Mouse (Mus musculus): ENCODE data around the gene Kcnh2. TPM values are rescaled to one million over a fixed set of nuclear protein-coding genes. Genes with fewer than 3 reads are reported as not detected.

The Kcnh2 gene
- polyA plus RNA-seq, 1 experiment from 2014 or later, result 0.08 TPM

- Histone ChIP-seq H3K27me3 (ENCODE audit: insufficient read depth, low read length) (no peaks in the 10 kb centered on the region), H3K4me1 (ENCODE audit: insufficient read depth) (no peaks in the 10 kb centered on the region), H3K9ac (replicated peaks) (no peak overlapping the region), H3K4me3 (ENCODE audit: low read depth, low read length) (no peak overlapping the region), H3K4me2 (ENCODE audit: low read depth, low read length) (no peak overlapping the region), H3K27ac (ENCODE audit: low read depth) (no peak overlapping the region), H3K36me3 (replicated peaks; ENCODE audit: insufficient read depth, low read length) (no peaks in the 10 kb centered on the region), H3K9me3 (ENCODE audit: low read length) (peaks cover 8% of the 10 kb centered on the region)
- ATAC-seq, result no peak
- WGBS (ENCODE audit: insufficient replicate concordance), result 77% methylated on average over 7 of the region's 7 CpGs
- TF ChIP-seq EP300 (IDR thresholded peaks at IDR 0.05; ENCODE audit: low read depth) (no peak), CTCF (IDR thresholded peaks at IDR 0.05; ENCODE audit: low read depth) (no peak)
- no peak for DNase-seq
Measured at GRCm38 (mm10) chr5:24308621-24309020, 42.8 kb downstream of the Kcnh2 start.

- no peaks in the 10 kb centered on the region for H3K4me1 ChIP-seq (ENCODE audit: insufficient read depth)
- no peak overlapping the region for H3K4me2 ChIP-seq (ENCODE audit: low read depth, low read length)
- TF ChIP-seq EP300 (IDR thresholded peaks at IDR 0.05; ENCODE audit: low read depth) (no peak), CTCF (IDR thresholded peaks at IDR 0.05; ENCODE audit: low read depth) (no peak)
- DNase-seq (no peak), ATAC-seq (no peak)
- H3K27ac ChIP-seq (ENCODE audit: low read depth), result no peak overlapping the region
- no peak overlapping the region for H3K9ac ChIP-seq (replicated peaks)
- no peaks in the 10 kb centered on the region for H3K27me3 ChIP-seq (ENCODE audit: insufficient read depth, low read length)
- H3K9me3 ChIP-seq (ENCODE audit: low read length), result peaks cover 3% of the 10 kb centered on the region; the same call in 1 of the 2 replicates
- H3K4me3 ChIP-seq (ENCODE audit: low read depth, low read length), result no peak overlapping the region
- no peaks in the 10 kb centered on the region for H3K36me3 ChIP-seq (replicated peaks; ENCODE audit: insufficient read depth, low read length)
- 62% methylated on average over 5 of the region's 5 CpGs for WGBS (ENCODE audit: insufficient replicate concordance)
Measured at GRCm38 (mm10) chr5:24307118-24307777, 44.2 kb downstream of the Kcnh2 start.

- Histone ChIP-seq H3K4me1 (ENCODE audit: insufficient read depth) (no peaks in the 10 kb centered on the region), H3K4me3 (ENCODE audit: low read depth, low read length) (no peak overlapping the region), H3K27me3 (ENCODE audit: insufficient read depth, low read length) (no peaks in the 10 kb centered on the region), H3K9me3 (ENCODE audit: low read length) (no peaks in the 10 kb centered on the region), H3K27ac (ENCODE audit: low read depth) (no peak overlapping the region), H3K9ac (replicated peaks) (no peak overlapping the region), H3K36me3 (replicated peaks; ENCODE audit: insufficient read depth, low read length) (no peaks in the 10 kb centered on the region), H3K4me2 (ENCODE audit: low read depth, low read length) (no peak overlapping the region)
- ATAC-seq, result no peak; the same call in 1 of the 2 replicates
- TF ChIP-seq CTCF (IDR thresholded peaks at IDR 0.05; ENCODE audit: low read depth) (peak; percentile 76), EP300 (IDR thresholded peaks at IDR 0.05; ENCODE audit: low read depth) (no peak)
- WGBS (ENCODE audit: insufficient replicate concordance), result 35% methylated on average over 3 of the region's 3 CpGs
- DNase-seq, result peak; percentile 46
Measured at GRCm38 (mm10) chr5:24303199-24303598, 48.2 kb downstream of the Kcnh2 start.

GRCm38 (mm10) chr5:24299845-24300589, 51.4 kb downstream of the Kcnh2 start:
- no peak overlapping the region for H3K4me2 ChIP-seq (ENCODE audit: low read depth, low read length)
- H3K9me3 ChIP-seq (ENCODE audit: low read length), result no peaks in the 10 kb centered on the region
- 60% methylated on average over 5 of the region's 5 CpGs for WGBS (ENCODE audit: insufficient replicate concordance)
- DNase-seq (no peak), ATAC-seq (no peak)
- no peak overlapping the region for H3K9ac ChIP-seq (replicated peaks)
- H3K27ac ChIP-seq (ENCODE audit: low read depth), result no peak overlapping the region
- no peaks in the 10 kb centered on the region for H3K27me3 ChIP-seq (ENCODE audit: insufficient read depth, low read length)
- TF ChIP-seq CTCF (IDR thresholded peaks at IDR 0.05; ENCODE audit: low read depth) (no peak), EP300 (IDR thresholded peaks at IDR 0.05; ENCODE audit: low read depth) (no peak)
- no peaks in the 10 kb centered on the region for H3K36me3 ChIP-seq (replicated peaks; ENCODE audit: insufficient read depth, low read length)
- no peaks in the 10 kb centered on the region for H3K4me1 ChIP-seq (ENCODE audit: insufficient read depth)
- H3K4me3 ChIP-seq (ENCODE audit: low read depth, low read length), result no peak overlapping the region

GRCm38 (mm10) chr5:24291954-24292353, 59.5 kb downstream of the Kcnh2 start:
- Histone ChIP-seq H3K4me2 (ENCODE audit: low read depth, low read length) (no peak overlapping the region), H3K27me3 (ENCODE audit: insufficient read depth, low read length) (no peaks in the 10 kb centered on the region), H3K9ac (replicated peaks) (no peak overlapping the region), H3K36me3 (replicated peaks; ENCODE audit: insufficient read depth, low read length) (no peaks in the 10 kb centered on the region), H3K9me3 (ENCODE audit: low read length) (no peaks in the 10 kb centered on the region), H3K4me1 (ENCODE audit: insufficient read depth) (no peaks in the 10 kb centered on the region), H3K27ac (ENCODE audit: low read depth) (no peak overlapping the region), H3K4me3 (ENCODE audit: low read depth, low read length) (no peak overlapping the region)
- ATAC-seq (no peak), DNase-seq (no peak)
- 42% methylated on average over 3 of the region's 3 CpGs for WGBS (ENCODE audit: insufficient replicate concordance)
- TF ChIP-seq CTCF (IDR thresholded peaks at IDR 0.05; ENCODE audit: low read depth), result no peak

GRCm38 (mm10) chr5:24286221-24286970, 65.0 kb downstream of the Kcnh2 start:
- ATAC-seq, result no peak

More at GRCm38 (mm10) chr5:24286221-24286970, 65.0 kb downstream of the Kcnh2 start:
- Histone ChIP-seq H3K9me3 (ENCODE audit: low read length) (no peaks in the 10 kb centered on the region), H3K4me2 (ENCODE audit: low read depth, low read length) (no peak overlapping the region), H3K27ac (ENCODE audit: low read depth) (no peak overlapping the region), H3K4me3 (ENCODE audit: low read depth, low read length) (no peak overlapping the region), H3K36me3 (replicated peaks; ENCODE audit: insufficient read depth, low read length) (no peaks in the 10 kb centered on the region), H3K27me3 (ENCODE audit: insufficient read depth, low read length) (no peaks in the 10 kb centered on the region), H3K9ac (replicated peaks) (no peak overlapping the region), H3K4me1 (ENCODE audit: insufficient read depth) (no peaks in the 10 kb centered on the region)
- TF ChIP-seq EP300 (IDR thresholded peaks at IDR 0.05; ENCODE audit: low read depth), result no peak
- no peak for TF ChIP-seq CTCF (IDR thresholded peaks at IDR 0.05; ENCODE audit: low read depth)
- WGBS (ENCODE audit: insufficient replicate concordance), result 73% methylated on average over 7 of the region's 7 CpGs
- no peak for DNase-seq

Measured in liver, postnatal 0 days (tissue).